Mouse (Mus musculus): ENCODE results near the gene Fam129b. TPM values are rescaled to one million over a fixed set of nuclear protein-coding genes. Genes with fewer than 3 reads are reported as not detected.

Gene Fam129b
- total RNA-seq, 2 experiments from 2014 or later = 31.2 to 33.4 TPM

- peak; percentile 89 to 91 for DNase-seq
- intact Hi-C loops (cut with DNase I) = loop anchor here (1.0 kb wide), 1 partner anchor 78 kb away; no protein-coding TSS in a partner anchor
These were observed 18.3 kb upstream of the Fam129b start for GRCm38 (mm10) chr2:32857584-32857983.

DNA sequence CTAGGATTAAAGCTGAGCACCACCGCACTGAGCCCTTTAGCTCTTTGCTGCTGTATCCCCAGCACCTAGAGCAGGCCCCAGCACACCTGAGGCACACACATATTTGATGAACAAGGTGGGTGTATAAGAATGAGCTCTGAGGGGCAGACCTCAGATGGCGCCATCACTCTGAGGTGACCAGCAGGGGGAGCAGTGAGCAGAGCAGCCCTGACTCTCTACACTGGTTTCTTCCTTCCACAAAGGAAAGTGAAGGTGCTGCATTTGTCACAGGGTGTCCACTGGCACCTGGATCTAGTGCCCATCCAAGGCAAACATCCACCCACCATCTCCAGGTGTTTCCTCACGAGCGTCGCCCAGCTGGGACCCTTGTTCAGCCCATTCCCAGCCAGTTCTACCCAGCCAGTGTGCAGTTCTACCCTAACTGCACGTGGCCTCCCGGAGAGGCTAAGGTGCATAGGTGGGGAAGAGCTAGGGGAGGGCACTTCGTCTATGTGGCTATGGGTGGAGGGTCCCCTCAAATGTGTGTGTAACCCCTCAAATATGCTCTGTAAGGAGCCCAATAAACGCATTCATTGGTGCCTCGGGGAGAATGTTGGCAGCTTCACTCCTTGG is 16.8 kb upstream of the Fam129b start:
- intact Hi-C loops (cut with DNase I) = no loop called here

DNA sequence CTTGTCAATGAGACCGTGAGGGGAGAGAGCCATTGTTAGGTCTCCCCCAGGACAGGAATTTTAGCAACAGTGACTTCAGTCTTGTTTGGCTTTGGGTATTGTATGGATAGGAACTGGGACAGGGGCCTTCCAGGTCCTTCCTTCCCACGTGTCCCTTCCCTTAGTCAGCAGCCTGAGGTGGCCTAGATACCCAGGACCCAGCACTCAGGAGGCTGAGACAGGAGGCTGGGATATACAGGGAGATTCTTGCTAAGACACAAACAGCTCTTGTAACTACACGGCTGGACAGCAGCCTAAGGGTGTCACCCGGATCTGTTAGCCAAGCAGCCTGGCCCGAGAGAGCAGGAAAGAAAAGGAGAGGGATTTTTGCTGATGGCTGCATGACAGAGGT is 16.3 kb upstream of the Fam129b start:
- no peak for DNase-seq
- intact Hi-C loops (cut with DNase I) = no loop called here

More for the DNA sequence above, 16.8 kb upstream of the Fam129b start:
- DNase-seq = peak; percentile 72 to 80

- intact Hi-C loops (cut with DNase I) = no loop called here
- no peak for DNase-seq
These were observed 15.1 kb upstream of the Fam129b start for GRCm38 (mm10) chr2:32860799-32861198.

DNA sequence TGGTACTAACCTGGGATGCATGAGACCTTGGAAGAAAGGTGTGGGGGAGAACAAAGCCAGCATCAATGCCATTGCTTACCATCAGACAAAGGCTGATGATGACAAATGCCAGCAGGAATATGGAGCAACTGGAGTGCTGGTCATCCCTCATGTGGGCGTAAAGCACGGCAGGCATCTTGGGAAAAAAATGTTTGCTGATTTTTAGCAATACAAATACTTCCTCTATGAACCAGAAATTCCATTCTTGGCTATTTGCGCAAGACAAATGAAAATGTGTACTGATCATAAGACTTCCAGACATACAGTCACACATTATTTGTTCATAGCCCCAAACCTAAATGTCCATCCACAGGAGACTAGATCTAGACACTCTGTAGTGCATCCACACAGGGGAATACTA is 12.6 kb upstream of the Fam129b start:
- no peak for DNase-seq
- intact Hi-C loops (cut with DNase I) = no loop called here

- DNase-seq = peak in 1 of 2 experiments; percentile 58
- intact Hi-C loops (cut with DNase I) = loop anchor here (1.0 kb wide), 2 partner anchors 48 to 64 kb away; no protein-coding TSS in a partner anchor
These were observed 11.2 kb upstream of the Fam129b start for GRCm38 (mm10) chr2:32864755-32865154.

GRCm38 (mm10) chr2:32867354-32867753 is 8.6 kb upstream of the Fam129b start:
- intact Hi-C loops (cut with DNase I) = no loop called here
- DNase-seq = no peak

GRCm38 (mm10) chr2:32869721-32870274 is 6.1 kb upstream of the Fam129b start:
- intact Hi-C loops (cut with DNase I) = no loop called here
- no peak for DNase-seq

DNA sequence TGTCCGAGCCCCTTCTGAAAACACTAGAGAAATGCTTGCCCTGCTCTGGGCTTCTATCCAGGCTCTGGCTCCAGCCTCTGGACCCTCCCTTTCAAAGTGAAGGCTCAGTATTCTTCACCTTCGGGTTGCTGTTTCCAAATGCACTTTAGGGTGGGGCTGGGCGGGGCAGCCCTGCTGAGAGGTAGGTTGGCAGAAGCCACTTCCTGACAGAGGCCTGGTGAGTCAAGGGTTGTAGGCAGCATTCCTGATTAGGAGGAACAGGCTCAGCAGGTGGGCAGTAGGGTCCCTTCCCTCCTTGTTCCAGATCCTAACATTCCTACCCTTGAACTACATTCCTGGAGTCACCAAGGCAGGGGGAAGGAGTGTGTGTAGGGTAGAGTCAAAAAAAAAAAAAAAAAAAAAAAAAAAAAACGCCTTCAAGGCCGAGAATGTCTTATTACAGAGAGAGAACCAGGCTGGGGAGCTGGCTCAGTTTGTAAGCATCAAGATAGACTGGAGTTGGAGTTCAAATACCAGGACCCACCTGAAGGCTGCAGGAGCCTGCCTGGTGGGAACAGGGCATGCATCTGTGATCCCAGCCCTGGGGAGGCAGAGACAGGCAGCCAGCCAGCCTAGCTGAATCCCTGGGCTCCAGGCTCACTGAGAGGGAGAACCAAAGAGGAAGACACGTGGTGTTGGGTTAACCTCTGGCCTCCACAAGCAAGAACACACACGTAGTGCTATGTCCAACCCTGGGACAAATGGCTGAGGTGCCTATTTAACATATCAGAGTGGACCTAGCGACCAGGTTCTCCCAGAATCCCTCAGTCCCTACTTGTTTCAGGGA is 5.4 kb upstream of the Fam129b start:
- intact Hi-C loops (cut with DNase I) = no loop called here
- DNase-seq = no peak

DNA sequence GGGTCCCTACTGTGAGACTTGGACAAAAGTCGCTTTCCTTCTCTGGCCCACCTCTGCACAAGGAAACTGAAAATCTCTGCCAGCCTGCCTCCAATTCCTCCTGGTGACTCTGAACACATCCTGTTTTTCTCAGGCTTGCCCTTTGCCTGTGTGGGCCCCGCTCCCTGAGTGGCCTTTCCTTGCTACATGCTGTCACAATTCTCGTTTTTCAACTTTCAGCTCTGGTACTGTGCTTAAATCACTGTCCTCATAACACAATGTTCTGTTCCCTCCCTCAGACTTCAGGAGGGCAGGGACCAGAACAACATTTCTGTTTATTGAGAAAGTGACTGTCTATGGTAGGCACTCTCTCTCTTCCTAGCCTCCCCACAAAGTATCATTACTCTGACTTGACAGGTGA is 1.8 kb upstream of the Fam129b start:
- DNase-seq = no peak
- intact Hi-C loops (cut with DNase I) = loop anchor here (2.0 kb wide), 1 partner anchor 39 kb away; no protein-coding TSS in a partner anchor

DNA sequence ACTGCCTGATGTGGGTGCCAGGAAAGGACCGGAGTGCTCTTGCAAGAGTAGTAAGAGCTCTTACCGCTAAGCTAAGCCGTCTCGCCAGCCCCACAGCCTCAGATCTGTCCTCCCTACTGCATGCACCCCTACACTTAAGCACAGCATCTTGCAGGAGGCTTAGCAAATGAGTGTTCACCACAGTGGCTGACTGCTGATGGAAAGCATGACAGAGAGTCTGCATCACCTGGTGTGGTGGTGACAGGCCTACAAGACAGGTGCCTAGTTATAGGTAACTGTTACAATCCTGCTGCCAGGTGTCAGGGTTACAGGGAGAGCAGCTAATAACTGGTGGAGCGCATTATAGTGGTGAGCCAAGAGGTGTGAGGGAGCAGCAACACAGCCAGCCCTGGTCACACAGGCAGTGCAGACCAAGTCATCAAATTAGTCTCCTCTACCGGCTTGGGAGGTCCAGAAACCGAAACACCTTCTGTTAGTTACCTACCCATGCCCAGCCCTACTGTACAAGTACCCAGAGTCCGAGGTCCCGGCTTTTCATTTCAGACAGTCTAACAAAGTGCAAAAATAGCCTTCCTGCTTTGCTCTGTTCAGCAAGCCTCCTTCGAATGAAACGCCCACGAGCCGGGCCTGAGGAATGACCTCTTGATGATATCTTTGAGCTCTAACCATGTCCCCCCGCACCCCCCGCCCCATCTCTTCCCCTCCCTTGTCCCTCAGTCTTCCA is 801 bp upstream of the Fam129b start:
- DNase-seq = no peak
- intact Hi-C loops (cut with DNase I) = loop anchor here (2.0 kb wide), 1 partner anchor 38 kb away; no protein-coding TSS in a partner anchor

DNA sequence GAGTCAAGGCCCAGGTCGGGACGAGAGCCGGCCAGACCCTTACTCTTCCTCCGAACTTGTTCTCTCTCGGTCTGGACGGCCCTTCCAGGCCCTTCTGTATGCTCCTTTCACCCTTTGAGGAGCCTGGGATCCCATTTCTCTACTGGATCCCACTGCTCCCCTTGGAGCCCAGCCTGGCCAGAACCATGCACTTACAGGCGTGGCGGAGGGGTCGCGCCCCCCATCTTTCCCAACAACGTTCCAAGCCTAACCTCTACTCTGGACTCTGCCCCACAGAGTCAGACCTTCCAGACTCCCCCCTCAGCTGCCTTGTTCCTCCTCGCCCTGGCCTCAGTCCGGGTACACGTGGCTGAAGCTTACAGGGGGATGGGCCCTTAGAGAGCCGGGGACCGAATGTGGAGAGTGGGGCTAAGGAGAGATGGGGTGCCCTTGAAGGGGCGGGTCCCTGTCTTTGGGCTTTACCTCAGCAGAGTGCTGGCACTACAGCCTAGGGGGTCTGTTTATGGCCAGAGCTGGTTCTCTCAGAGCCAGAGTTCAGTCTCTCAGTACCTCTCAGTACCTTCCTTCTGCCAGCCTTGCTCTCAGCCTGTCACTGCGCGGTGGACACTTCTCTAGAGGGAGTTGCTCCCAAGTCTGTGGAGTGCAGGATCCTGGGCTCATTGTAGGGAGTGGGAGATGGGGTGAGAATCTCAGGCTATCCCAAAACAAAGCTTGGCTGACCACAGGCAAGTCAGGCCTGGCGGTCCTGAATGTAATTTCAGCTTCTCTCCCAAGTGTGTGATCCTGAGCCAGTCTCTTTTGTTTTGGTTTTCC is 782 bp downstream of the Fam129b start:
- DNase-seq = peak in 1 of 2 experiments; percentile 33
- intact Hi-C loops (cut with DNase I) = no loop called here

DNA sequence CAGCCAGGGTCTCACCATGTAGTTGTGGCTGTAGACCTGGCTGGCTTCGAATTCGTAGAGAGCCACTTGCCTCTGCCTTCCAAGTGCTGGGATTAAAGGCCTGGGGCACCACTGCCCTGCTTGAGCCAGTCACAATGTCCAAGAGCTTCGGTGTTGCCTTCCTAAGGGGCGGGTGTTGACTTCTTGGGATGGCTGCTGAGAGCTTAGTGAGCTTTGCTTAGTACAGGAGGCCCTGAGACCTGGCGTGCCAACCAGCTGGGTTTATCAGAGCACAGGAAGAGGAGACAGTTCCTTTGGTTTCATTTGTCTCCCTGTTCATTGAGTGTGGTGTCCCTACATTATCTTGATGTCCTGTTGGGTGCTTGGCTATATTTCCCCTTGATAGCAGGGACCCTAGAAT is 1.4 kb downstream of the Fam129b start:
- intact Hi-C loops (cut with DNase I) = no loop called here

GRCm38 (mm10) chr2:32877761-32878393 is 2.0 kb downstream of the Fam129b start:
- DNase-seq = no peak
- intact Hi-C loops (cut with DNase I) = no loop called here

More for the DNA sequence above, 1.4 kb downstream of the Fam129b start:
- no peak for DNase-seq

- no peak for DNase-seq
- intact Hi-C loops (cut with DNase I) = no loop called here
These were observed 2.5 kb downstream of the Fam129b start for GRCm38 (mm10) chr2:32878396-32878795.

GRCm38 (mm10) chr2:32879593-32879992 is 3.7 kb downstream of the Fam129b start:
- DNase-seq = no peak
- intact Hi-C loops (cut with DNase I) = no loop called here

DNA sequence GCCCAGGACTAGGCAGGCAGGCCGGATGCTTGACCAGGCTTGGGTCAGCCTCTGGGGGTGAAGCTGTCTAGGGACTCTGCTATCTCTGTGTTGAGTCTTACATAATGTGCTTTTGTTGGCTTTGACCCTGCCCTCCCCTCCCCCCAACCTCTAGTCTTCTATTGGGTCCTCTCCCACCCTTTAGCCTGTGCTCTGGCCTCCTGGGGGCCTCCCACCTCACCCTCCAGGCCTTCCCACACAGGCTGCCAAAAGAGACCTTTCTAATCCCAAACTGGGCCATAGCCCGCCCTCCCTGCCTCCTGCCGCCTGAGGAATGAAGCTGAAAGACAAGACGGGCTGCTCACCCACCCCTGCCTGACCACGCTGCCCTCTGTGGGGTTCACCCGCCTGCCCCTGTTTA is 5.1 kb downstream of the Fam129b start:
- intact Hi-C loops (cut with DNase I) = no loop called here
- DNase-seq = no peak

- DNase-seq = peak; percentile 87 to 88
- intact Hi-C loops (cut with DNase I) = no loop called here
These were observed 5.8 kb downstream of the Fam129b start for GRCm38 (mm10) chr2:32881723-32882122.

- intact Hi-C loops (cut with DNase I) = no loop called here
- peak in 1 of 2 experiments; percentile 49 for DNase-seq
These were observed 6.5 kb downstream of the Fam129b start for GRCm38 (mm10) chr2:32882283-32883043.
